Mouse (Mus musculus): ENCODE data around the gene Robo4.

- no peak for TF ChIP-seq CTCF (IDR thresholded peaks at IDR 0.05; ENCODE audit: low read depth)
- TF ChIP-seq EP300 (IDR thresholded peaks at IDR 0.05; ENCODE audit: low read depth), result no peak
Observed at GRCm38 (mm10) chr9:37414666-37415065, 13.0 kb downstream of the Robo4 start.
